Mouse (Mus musculus) adrenal gland, postnatal 36 days (tissue): ENCODE results near the gene Gm49394. TPM values are rescaled to one million over a fixed set of nuclear protein-coding genes. Genes with fewer than 3 reads are reported as not detected.

Experiments
- DNase-seq, 2 experiments: peaks; one replicate each; pipeline ENCODE4 v3.0.0; 2021; ENCODE audit warnings: mixed read lengths in 1 of 2
- microRNA-seq: library from miRNA; unstranded; fragments of <30 nt; microRNA quantifications from one replicate; pipeline ENCODE4 v1.2.0, GENCODE M21; 2021
- total RNA-seq, 2 experiments: library from RNA; stranded (reverse); gene quantifications; 2 replicates each; pipeline ENCODE4 v1.2.3; 2021

Gene Gm49394
- total RNA-seq, 2 experiments from 2014 or later = not detected

DNA sequence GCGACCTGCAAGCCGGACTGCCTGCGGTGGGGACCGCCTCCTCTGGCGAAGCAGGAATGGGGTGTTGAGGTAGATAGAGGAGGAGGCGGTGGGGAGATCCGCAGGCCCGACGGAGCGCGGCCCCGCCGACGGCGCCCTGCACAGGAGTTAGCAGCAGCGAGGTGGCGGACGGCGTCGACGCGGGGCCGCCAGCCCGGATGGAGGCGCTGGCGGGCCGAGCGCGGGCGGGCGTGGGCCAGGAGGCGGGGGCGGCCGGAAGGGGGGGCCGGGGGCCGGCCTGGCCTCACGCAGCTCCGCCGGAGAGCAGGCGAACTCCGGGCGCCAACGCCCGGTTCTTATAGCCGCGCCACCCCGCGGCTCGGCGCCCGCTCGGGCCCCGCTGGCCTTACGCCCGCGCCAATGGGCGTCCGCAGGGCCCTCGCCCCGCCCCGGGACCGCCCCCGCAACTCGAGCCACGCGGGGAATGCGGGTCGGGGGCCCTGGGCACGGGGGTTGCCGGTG lies 10.5 kb downstream of the Gm49394 start:
- DNase-seq = peak; percentile 42 to 64

DNA sequence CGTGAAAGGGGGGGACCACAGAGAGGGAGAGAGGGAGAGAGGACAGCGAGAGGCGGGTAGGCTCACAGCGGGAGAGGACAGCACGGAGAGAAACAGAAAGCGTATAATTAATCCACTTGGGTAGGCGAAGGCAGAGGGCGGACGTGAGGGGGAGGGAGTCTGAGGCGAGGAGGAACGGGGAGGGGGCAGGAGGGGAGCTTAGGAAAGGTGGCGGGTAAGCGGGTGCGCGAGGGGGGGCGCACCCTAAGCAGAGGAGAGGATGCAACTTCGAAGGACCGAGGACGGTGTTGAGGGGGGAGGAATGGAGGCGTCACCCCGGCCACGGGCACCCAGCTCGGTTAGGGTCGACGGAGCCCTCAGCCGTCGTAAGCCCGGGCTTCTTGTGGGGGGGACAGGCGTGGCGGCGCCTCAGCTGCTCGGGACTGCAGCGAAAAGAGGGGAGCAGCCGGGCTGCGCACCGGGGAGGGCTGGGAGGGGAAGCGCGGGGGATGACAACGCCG lies 11.0 kb downstream of the Gm49394 start:
- peak in 1 of 2 experiments; percentile 16 for DNase-seq

DNA sequence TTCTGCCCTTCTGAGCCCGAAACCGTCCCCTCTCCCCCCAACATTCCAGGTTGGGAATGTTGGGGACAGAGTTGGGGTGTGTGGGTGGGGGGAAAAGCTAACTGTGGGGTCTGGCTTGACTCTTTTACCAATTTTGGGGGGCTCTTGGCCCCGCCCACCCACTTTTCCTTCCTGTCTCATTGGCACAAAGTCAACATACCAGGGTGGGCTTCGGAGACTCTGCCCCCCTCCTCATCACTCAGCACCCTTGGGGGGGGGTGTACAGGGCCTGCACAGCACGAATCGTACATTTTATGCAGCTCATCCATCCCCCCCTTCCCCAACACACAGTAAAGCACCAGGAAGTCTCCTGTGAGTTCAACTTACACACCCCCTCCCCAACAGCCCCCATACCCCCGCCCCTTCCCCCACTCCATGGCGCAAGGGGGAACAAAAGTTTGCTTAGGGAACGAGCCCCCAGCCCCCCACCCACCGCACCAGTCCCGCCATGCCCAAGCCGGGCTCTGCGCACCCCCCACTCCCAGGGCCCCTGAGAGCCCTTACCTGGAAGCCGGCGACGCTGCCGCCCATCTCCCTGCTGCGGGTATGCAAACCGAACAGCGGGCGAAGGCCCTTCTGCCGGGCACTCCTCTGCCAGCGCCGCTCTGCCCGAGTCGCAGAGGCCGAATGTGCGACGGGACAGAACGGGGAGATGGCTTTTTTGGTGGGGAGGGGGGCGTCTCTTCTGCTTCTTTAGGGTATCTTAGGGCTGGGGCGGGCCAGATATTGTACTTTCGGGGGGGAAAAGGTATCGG lies 11.7 kb downstream of the Gm49394 start:
- no peak for DNase-seq

DNA sequence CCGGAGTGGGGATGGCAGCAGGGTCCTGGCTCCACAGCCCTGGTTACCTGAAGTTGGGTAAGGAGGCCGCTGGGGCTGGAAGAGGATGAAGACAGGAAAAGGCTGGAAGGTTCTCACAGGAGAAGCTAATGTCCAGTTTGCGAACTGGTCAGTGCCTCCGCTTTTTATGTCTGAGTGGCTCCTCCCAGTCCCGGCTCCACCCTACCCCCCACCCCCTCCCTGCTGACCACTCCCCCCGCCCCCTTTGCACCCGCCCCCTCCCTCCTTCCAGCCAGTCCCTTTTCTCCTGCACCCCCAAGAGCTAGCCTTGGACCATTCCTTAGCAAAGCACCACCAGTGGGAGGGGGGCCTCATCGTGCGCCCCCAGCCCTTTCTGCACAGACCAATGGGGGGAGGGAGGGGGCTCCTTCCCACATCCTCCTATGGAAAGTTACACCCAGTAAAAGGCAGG lies 12.4 kb downstream of the Gm49394 start:
- DNase-seq = no peak

DNA sequence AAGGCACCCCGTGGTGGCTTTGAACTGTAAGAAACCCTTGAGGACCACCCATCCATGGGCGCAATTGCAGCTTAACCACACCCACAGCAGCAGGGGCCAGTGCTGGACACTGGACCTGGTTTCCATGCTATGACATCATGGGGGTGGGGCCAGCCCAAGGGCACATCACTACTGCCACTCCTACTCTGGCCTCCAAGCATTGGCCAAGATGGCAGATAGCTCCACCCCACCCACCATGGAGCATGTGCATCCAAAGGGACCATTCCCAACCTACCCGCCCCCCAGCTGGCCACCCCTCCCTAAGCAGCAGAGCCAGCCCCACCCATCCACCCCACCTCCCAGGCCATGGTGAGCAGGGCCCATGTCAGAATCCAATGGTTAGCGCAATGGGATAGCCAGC lies 13.7 kb downstream of the Gm49394 start:
- no peak for DNase-seq

DNA sequence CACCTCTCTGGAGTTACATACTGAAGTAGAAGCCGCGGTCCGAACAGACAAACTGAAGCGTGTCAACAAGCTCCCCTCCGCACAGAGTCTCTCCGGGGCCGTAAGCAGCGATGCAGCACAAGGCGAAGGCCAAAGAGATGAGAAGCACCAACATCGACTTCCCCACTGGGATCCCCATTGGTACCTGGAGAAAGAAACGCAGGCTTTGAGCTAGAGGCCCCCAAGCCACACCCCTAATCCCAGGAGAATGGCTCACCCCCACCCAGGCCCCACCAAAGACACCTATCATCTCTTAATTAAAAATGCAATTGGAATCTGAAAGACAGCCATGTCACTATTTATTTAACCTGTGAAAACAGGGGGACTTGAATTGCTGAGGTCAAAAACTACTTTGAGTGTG lies 14.1 kb downstream of the Gm49394 start:
- no peak for DNase-seq

DNA sequence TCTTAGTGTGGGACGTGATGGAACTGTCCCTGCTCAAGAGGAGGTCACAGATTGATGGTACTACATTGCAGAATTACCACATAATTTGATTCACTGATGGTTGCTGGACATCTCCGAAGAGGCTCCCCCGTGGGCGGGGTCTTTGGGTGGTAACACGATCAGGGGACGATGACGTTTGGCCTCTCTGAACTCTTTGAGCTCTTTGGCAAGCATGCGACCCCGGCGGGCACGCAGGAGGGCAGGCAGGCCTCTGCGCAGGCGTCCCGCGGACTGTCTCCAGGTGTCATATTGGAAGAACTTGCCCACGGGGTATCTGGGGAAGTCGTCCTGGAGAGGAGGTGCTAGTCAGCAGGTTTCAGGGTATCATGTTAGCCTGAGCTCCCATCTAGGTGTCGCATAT lies 16.0 kb downstream of the Gm49394 start:
- no peak for DNase-seq

DNA sequence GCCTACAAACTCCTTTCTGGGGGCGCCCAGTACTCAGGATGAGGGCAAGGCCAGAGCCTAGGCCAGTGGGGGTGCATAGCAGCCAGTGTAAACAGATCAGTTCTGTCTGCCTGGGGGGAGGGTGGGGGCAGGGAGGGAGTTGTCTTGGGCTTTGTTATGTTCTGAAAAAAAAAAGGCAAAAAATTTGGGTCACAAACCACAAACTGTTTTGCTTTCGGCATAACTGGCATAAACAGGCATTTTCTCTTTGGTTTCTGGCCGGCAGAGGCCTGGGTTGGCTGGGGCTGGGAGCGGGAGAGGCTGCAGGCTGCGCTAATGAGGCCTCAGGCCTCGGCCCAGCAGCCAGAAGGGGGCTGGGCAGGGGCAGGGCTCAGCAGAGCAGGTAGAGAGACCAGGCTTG lies 23.1 kb downstream of the Gm49394 start:
- DNase-seq = no peak

DNA sequence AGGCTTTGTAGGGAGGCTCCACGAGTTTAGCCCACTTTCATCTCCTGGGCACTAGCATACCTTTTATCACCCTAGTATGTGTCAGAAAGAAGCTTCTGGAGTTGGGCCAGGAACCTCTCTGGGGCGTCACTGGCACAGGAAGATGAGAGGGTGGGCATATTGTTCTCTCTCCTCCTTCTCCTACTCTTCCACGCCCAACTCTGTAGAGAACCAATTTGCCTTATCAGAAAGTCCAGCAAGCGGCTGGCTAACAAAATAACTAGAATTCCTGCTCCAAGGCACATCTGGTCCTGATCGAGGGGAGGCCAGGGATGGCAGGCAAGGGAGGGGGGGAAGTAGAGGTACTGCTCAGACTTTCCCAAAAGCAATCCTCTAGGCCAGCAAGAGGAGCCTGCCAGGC lies 24.7 kb downstream of the Gm49394 start:
- DNase-seq = no peak

DNA sequence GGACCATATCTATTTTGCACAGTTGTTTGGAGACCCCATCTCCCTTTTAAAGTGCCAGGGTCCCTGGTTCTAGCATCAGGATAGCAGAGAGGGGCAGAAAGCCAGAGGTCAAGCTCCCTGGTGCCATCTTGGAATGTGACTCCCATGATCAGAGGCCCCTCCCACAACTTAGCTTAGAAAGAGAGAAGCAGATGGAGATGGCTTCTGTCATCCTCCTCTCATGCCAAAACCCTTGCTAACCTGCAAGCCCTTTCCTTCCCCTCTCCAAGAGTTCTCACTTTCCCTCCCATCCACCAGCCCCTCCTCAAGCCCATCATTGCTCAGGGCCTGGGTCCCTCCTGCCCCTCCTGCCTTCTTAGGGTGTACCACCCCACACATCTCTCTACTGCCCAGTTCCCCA lies 33.6 kb downstream of the Gm49394 start:
- DNase-seq = no peak

DNA sequence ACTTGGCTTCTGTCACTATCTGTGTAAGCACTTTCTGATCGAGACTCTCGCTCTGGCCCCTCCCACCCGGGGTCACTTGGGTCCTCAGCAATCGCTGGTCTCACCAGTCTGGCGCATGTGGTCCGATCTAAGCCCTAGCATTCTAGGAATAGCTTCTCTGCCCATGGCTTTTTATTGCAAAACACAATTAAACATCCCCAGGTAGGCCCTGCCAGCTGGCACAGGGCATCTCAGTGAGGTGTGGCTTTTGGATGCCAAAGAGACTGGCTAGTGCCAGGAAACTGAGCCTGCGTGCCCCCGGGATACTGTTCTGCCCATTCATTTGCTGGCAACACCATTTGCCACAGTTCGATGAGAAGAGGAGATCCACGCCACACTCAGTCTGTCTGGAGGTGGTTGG lies 39.1 kb downstream of the Gm49394 start:
- peak; percentile 7 to 44 for DNase-seq

DNA sequence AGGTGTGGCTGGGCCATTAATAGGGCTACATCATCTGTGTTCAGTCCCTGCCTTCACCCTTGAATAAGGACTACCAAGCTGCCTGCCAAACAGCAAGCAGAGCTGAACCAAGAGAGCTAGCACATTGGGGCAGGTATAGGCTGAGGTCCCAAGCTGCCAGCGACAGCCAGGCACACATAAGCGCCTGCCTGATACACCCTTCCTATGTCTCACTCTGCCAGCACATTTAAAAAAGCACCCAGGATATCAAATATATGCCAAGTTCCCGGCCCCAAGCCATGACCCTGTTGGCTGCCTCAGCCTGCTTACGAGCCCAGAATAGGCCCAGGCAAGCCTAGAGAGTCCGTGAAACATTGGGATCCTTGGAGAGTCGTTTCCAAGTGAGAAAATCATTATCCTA lies 39.9 kb downstream of the Gm49394 start:
- DNase-seq = no peak

DNA sequence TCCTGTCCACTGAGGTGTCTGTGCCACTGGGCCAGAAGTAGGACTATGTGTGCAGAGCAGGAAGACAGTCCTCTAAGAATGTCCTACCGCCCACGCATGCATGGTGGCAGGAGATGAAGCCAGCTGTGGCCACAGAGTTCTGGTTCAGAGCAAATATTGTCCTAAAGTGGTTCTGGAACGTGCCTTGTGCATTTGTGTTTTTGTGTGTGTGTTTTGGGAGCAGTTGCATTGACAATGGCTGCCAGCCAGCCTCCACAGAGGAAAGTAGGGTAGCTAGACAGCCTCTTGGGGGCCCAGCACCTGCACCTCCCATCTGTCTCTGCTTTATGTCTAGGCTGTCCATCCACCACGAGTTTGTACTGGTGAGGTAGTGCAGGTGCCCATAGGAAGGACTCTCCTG lies 47.6 kb downstream of the Gm49394 start:
- no peak for DNase-seq

DNA sequence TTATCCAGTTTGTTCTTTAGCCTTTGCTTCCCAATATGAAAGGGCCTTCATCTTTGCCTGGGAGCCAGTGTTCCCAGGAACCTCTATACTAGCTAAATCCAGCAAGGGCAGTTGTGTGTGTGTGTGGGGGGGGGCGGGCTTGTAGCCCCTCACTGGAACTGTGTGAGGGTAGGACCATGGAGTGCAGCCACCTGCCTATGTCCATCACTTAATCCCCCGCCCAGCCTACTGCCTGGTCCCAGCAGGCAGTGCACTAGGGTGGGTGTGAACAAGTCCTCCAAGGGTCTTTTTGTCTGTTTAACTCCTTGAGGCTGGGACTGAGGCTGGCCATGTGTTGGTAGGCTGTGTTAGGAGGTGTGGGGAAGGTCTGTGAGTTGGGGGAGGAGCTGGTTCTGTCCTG lies 56.7 kb downstream of the Gm49394 start:
- DNase-seq = no peak

DNA sequence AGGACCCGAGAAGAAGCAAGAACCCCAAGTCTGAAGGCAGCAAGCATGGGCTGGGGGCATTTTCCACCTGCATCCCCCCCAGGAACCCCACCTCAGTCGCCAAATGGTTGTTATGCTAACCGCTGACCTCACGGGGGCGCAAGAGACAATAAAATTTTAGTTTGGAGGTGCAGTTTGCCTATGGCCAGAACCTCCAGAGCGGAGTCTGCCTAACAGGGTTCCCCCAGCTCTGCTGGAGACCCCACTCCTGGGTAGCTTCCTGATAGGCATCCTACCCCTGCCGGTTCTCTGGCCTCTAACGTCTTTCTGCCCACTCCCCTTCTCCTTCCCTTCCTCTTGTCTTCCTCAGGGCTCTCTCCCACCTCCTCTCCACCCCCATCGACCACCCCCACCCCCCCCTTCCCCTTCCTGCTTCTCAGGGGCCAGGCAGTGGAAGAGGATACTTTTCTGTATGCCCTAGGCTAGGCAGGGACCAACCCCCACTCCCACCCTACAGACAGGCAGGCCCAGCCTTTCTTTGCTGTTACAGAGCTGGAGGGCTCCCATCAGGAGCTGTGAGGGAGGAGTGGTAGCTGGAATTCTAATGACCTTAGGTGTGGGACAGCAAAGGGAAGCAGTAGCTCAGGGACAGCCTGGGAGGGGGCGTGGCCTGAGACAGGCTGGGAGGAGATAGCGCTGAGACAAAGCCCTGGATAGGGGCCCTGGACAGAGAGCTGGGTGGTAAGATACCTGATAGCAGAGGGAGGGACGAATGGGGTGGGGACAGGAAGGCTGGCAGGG lies 58.9 kb downstream of the Gm49394 start:
- peak; percentile 58 to 65 for DNase-seq

DNA sequence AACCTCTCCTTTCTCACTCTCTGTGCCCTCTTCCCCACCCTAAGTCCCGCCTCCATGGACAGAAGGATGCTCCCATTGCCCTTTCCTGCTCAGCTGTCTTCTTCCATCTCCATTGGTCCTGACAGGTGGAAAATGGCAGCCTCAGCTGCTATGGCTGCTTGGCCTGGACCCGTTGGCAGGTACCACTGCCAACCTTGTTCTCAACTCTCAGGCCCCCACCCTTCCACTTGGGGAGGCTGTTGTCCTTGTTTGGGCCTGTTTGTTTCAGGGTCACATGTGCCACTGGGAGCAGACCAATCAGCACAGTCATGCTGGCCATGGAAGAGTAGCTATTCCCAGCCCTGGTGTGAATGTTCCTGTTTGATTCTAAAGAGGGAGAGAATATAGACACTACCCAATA lies 68.8 kb downstream of the Gm49394 start:
- DNase-seq = no peak

Small RNA genes lying within 50 kb of the gene (microRNA-seq; reads per million reads assigned to microRNA genes)
- gene Mir483 = 25.1 reads per million, percentile 37 among the genes with 10 or more reads in this experiment

Other genes starting within 250 kb of the Gm49394 start
- gene Syt8, start 235.1 kb downstream of the Gm49394 start, total RNA-seq = not detected
- under 1 TPM; 0.50 to 0.89 TPM for gene Tnni2, start 228.1 kb downstream of the Gm49394 start, total RNA-seq
- gene Lsp1, start 209.1 kb downstream of the Gm49394 start, total RNA-seq = 10 to 100 TPM; 16.8 to 23.1 TPM
- 1 to 10 TPM in 1 of 2 experiments, under 1 TPM in 1; 0.40 to 1.2 TPM for gene Tnnt3, start 171.1 kb downstream of the Gm49394 start, total RNA-seq
- 1 to 10 TPM; 6.2 to 8.1 TPM for gene Mrpl23, start 137.3 kb downstream of the Gm49394 start, total RNA-seq
- 1 to 10 TPM; 8.1 to 9.0 TPM for gene Igf2, start 3.1 kb downstream of the Gm49394 start, total RNA-seq
- gene Ins2, start 73.4 kb upstream of the Gm49394 start, total RNA-seq = not detected